Mouse (Mus musculus) liver, embryonic 18 days (tissue): Measurements from ENCODE around the gene Rsg1. TPM values are rescaled to one million over a fixed set of nuclear protein-coding genes. Genes with fewer than 3 reads are reported as not detected.

ENCODE experiments used
- polyA plus RNA-seq: library from polyadenylated mRNA; depleted of rRNA; stranded (reverse); fragments of >200 nt; gene quantifications from 2 replicates; pipeline ENCODE4 v1.2.3, GENCODE M21; 2012; rRNA removed

Gene Rsg1
- 0.46 and 0.48 TPM in 2 replicates for polyA plus RNA-seq

GRCm38 (mm10) chr4:141213770-141214336, at the start of gene Rsg1:
Gene Rsg1 (plus strand): TSS chr4:141213956.

GRCm38 (mm10) chr4:141239388-141240125, 25.8 kb downstream of the Rsg1 start, which contains the start of gene Arhgef19:
Gene Arhgef19 (plus strand): TSS chr4:141239499.

Other genes starting within 250 kb of the Rsg1 start
- 19.2 and 21.4 TPM in 2 replicates for gene Atp13a2, start 227.1 kb upstream of the Rsg1 start, polyA plus RNA-seq
- 9.4 and 10.2 TPM in 2 replicates for gene Mfap2, start 203.5 kb upstream of the Rsg1 start, polyA plus RNA-seq
- 1.5 and 1.8 TPM in 2 replicates for gene Crocc, start 153.4 kb upstream of the Rsg1 start, polyA plus RNA-seq
- gene Necap2, start 135.6 kb upstream of the Rsg1 start, polyA plus RNA-seq = 34.5 and 37.7 TPM in 2 replicates
- 0.02 TPM in 2 replicates for gene Spata21, start 125.6 kb upstream of the Rsg1 start, polyA plus RNA-seq
- gene Szrd1, start 74.2 kb upstream of the Rsg1 start, polyA plus RNA-seq = 17.8 and 19.0 TPM in 2 replicates
- gene Fbxo42, start 66.0 kb upstream of the Rsg1 start, polyA plus RNA-seq = 6.6 and 7.7 TPM in 2 replicates
- 2.5 and 3.2 TPM in 2 replicates for gene Arhgef19, start 25.5 kb downstream of the Rsg1 start, polyA plus RNA-seq
- gene Epha2, start 87.3 kb downstream of the Rsg1 start, polyA plus RNA-seq = 2.1 and 2.2 TPM in 2 replicates
- gene Fam131c, start 154.3 kb downstream of the Rsg1 start, polyA plus RNA-seq = 0.10 and 0.16 TPM in 2 replicates
- gene Clcnka, start 184.8 kb downstream of the Rsg1 start, polyA plus RNA-seq = 0.01 TPM in 1 of 2 replicates, not detected in the other
- gene Clcnkb, start 202.1 kb downstream of the Rsg1 start, polyA plus RNA-seq = not detected in 2 replicates
- gene Hspb7, start 206.8 kb downstream of the Rsg1 start, polyA plus RNA-seq = 0.14 TPM in 2 replicates
- gene Srarp, start 222.1 kb downstream of the Rsg1 start, polyA plus RNA-seq = not detected in 2 replicates
- gene Zbtb17, start 230.7 kb downstream of the Rsg1 start, polyA plus RNA-seq = 7.9 and 8.9 TPM in 2 replicates